Mouse (Mus musculus) adrenal gland, adult 10 weeks (tissue): ENCODE measurements around the gene Olfr525. TPM values are rescaled to one million over a fixed set of nuclear protein-coding genes. Genes with fewer than 3 reads are reported as not detected.

Experiments used
- polyA plus RNA-seq: library from polyadenylated mRNA; stranded (reverse); fragments of 350-450 nt; fragmentation: Illumina TruSeq; extraction: RNeasy Lipid Tissue Mini Kit (QIAGEN cat#74804); gene quantifications from one replicate; pipeline ENCODE4 v1.2.3, GENCODE M21; 2014; ENCODE audit warnings: low read depth, low replicate concordance

Gene Olfr525
- not detected for polyA plus RNA-seq

DNA sequence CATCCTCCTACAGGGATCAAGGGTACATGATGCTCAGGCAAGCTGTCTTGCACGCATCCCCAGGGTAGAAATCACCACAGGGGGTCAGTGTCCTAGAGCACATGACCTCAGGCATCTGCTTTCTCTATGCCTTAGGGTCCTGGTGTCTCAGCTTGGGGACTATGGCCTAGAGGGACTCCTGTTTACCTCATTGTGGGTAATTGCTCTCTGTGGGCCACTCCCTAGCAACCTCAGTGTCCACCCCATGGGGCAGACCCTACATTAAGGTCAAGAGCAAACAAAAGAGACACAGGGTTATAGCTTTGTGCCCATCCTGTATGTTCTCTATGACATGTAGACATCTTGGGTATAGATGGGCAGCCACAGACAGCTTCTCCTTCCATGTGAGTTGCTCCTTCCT, at the start of gene Olfr525:
Olfr525 (plus strand) TSS at position 301 of the 400 bp plus-strand sequence.

DNA sequence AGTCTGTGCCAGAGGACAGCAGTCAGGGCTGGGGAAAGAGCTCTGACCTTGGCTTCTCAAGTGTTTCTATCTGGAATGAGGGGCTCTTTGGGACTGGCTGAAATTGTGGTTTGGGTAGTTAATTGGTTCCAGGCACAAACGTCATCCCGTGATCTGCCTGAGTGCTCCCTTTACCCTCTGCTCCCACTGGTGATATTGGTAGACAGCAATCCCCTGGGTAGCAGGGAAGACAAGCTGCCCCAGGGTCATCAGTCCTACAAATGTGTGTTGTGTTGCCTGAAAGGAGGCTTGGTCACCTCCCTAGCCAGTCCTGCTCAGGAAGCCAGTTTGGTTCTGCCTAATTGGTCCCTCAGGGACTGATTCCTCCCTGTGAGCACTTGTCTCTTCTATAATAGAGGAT, 13.1 kb downstream of the Olfr525 start, which contains the start of gene Olfr527:
Olfr527 (plus strand) TSS at position 301 of the 400 bp plus-strand sequence.

DNA sequence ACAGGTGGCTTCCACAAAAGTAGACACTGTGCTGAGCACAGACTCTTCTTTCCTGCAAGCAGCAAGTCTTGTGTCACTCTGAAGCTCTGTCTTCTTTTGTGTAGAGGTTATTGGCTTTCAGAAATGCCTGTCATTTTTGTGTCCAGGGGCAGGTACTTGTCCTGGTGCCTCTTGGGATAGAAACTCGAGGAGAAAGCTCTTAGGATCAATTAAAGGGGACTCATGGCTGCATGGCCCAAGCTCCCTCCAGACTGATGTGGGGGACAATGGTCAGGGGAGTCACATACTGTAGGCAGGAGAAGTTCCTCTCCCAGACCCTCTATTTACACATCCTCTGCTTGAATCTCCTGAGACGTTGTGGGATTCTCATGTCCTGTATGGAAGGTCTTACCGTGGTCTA, 40.9 kb downstream of the Olfr525 start, which contains the start of gene Olfr60:
Olfr60 (minus strand) TSS at position 101 of the 400 bp plus-strand sequence.

DNA sequence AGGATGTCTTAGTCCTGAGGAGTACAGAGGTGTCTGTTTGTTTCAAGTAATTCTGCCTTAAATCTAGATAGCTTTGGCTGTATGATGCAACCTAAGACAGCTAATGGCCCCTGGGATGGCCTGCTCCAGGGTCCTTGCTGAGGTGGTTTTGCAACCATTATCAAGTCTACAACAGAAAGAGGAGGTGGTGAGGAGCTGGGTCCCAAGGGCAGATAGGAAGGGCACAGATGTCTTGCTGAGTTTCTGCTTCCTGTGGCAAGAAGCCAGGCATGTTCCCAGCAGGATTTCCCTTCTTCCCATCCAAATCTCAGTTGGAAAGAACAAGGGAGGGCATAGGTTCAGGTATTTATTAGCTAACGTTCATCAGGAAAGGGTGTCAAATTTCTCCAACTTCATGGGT, 55.6 kb downstream of the Olfr525 start, which contains the start of gene Olfr530:
Olfr530 (minus strand) TSS at position 101 of the 400 bp plus-strand sequence.

Other genes with a start within 250 kb of the Olfr525 start
- not detected for gene Caly, start 238.3 kb upstream of the Olfr525 start, polyA plus RNA-seq
- not detected for gene Prap1, start 227.5 kb upstream of the Olfr525 start, polyA plus RNA-seq
- gene Fuom, start 218.4 kb upstream of the Olfr525 start, polyA plus RNA-seq: 21.3 TPM
- 10.3 TPM for gene Paox, start 205.1 kb upstream of the Olfr525 start, polyA plus RNA-seq
- gene Echs1, start 204.4 kb upstream of the Olfr525 start, polyA plus RNA-seq: 264 TPM
- gene Mtg1, start 183.3 kb upstream of the Olfr525 start, polyA plus RNA-seq: 7.0 TPM
- gene Sprn, start 166.0 kb upstream of the Olfr525 start, polyA plus RNA-seq: 1.6 TPM
- not detected for gene Olfr522, start 156.1 kb upstream of the Olfr525 start, polyA plus RNA-seq
- gene Olfr523, start 147.6 kb upstream of the Olfr525 start, polyA plus RNA-seq: not detected
- gene Olfr524, start 114.9 kb upstream of the Olfr525 start, polyA plus RNA-seq: not detected
- not detected for gene Cd163l1, start 102.6 kb upstream of the Olfr525 start, polyA plus RNA-seq
- not detected for gene 5830411N06Rik, start 73.6 kb upstream of the Olfr525 start, polyA plus RNA-seq
- gene Olfr527, start 13.2 kb downstream of the Olfr525 start, polyA plus RNA-seq: not detected
- not detected for gene Olfr60, start 40.8 kb downstream of the Olfr525 start, polyA plus RNA-seq
- not detected for gene Olfr530, start 55.5 kb downstream of the Olfr525 start, polyA plus RNA-seq
- gene Olfr531, start 82.1 kb downstream of the Olfr525 start, polyA plus RNA-seq: not detected
- not detected for gene Olfr532, start 100.8 kb downstream of the Olfr525 start, polyA plus RNA-seq
- not detected for gene Olfr533, start 142.5 kb downstream of the Olfr525 start, polyA plus RNA-seq
- gene Olfr535, start 163.4 kb downstream of the Olfr525 start, polyA plus RNA-seq: not detected
- gene Olfr536, start 186.5 kb downstream of the Olfr525 start, polyA plus RNA-seq: not detected
- not detected for gene Olfr538, start 247.0 kb downstream of the Olfr525 start, polyA plus RNA-seq